Mouse (Mus musculus) frontal cortex, adult (tissue): Measurements from ENCODE around the gene Nt5m.
"Not testable (repeated sequence)": the region's sequence is repeated elsewhere in the genome, so short reads cannot be mapped to it uniquely, and the experiment has no call there.

Source experiments
- ATAC-seq: cut with Nextera tagmentation; 2 replicates; pipeline ENCODE4 v1.9.2; 2017; ENCODE audit warnings: mild to moderate bottlenecking, moderate library complexity, mixed read lengths; ENCODE audit not compliant: low TSS enrichment

Gene Nt5m

DNA sequence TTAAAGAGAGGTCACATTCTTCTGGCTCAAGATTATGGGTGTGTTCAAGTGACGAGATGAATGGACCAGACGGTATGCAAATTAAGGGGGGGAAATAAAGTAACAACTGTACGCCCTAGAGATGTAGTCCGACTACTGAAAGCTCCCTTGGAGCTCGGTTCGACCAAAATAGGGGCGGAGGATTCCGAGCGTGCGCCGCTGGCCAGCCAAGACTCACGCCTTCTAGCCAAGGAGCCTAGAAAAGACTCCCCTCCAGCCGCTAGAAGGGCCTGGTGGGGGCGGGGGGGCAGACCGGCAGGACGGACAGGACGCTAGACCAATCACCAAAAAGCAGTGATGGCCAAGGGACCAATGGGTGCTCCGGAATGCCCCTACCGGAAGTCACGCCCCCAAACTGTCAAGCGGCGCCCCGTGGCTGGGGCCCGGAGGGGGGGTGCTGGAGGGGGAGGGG lies at the start of gene Nt5m:
Gene Nt5m (plus strand): TSS at position 440 of the 451 bp plus-strand sequence.
- peak; percentile 91 for ATAC-seq

DNA sequence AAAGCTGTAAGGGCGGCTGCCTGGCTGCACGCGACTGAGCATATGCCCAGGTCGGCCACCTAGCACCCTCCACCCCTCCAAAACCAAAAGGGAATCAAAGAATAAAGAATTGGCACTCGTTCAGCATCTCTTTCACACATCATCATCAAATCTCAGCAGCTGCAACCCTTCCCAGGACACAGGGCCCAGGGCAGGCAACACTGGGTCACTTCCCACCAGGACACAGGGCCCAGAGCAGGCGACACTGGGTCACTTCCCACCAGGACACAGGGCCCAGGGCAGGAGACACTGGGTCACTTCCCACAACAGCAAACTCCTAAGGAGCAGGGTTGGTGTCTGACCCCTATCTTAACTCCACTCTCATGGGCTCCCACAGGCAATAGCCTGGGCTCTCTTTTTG lies 45.9 kb upstream of the Nt5m start:
- no peak for ATAC-seq

DNA sequence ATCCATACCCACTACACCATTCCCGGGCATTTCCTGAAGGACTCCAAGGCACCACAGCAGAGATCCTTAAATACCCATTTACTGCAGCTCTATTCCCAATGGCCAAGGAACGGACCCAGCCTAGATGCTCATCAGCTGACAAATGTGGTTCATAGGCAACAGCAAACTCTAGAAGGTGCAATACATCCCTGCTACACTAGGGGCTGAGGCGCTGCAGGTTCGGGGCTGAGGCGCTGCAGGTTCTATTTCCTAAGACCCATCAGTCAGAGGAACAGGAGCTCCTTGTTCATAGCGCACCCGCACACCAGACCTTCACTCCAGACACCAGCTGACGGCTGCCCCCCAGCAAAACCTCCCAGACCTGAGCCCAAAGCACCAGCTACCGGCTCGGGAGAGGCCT lies 38.8 kb upstream of the Nt5m start:
- ATAC-seq = no peak

DNA sequence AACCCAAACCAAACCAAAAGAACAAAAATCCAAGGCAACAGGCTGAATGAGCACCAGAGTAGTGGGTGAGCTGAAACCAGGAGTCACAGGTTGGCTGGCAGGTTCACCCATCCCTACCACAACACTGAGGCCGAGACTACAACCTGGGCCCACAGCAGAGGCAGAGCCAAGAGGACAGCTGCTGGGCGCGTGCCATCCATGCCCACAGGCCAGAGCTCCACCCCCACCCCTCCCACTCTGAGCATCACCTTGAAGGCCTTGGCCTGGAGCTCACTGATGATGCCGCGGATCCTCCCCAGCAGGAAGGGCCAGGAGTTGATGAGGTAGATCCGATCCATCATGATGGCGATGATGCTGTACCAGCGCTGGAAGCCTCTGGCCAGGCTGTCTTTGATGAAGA lies 37.4 kb upstream of the Nt5m start:
- ATAC-seq = no peak

DNA sequence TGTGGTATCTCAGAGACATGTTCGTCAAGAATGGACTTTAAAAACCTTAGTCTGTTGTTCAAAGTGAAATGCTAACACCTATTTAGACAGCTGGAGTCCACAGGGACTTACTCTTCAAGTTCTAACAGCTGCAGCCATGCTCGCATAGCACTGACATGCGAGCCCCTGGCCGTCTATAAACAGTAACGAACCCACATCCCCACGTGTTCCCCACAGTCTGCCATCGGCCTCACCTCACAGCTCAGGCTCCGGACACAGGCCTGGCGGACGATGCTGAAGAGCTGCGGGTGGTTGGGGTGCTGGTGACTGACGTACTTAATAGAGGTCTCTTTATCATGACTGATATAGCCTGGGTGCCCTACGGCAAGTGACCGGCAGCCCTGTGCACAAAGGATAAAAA lies 35.7 kb upstream of the Nt5m start:
- ATAC-seq = no peak

DNA sequence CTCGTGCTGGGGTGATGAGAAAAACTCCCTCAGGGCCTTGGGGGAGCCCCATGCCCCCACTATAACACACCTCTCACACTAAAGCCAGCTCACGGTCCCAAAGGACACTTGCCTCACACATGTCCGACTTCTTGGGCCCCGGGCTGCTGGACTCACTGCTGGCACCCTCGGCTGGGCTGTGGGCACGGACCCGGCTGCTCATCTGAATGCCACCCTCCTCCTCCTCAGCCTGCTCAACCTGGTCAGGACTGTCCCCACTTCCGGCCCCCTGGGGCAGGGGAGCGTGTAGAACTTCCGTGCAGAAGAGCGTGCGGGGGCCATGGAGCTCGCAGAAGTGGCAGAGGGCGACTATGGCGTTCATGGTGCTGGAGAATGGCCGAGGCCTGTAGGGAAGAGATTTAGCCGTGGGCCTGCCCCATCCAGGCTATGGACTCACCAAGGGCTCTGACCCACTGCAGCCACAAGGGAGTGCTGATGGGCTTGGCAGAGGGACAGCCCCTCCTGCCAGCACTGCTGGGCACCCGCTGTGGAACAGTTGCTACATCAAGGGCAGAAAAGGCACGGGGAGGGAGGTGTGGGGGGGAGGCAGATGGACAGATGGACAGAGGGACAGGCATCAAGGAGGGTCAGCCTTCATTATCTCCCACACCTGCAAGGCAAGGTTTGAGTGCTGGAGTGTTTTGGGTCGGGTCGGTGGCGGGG lies 34.7 kb upstream of the Nt5m start:
- no peak for ATAC-seq

DNA sequence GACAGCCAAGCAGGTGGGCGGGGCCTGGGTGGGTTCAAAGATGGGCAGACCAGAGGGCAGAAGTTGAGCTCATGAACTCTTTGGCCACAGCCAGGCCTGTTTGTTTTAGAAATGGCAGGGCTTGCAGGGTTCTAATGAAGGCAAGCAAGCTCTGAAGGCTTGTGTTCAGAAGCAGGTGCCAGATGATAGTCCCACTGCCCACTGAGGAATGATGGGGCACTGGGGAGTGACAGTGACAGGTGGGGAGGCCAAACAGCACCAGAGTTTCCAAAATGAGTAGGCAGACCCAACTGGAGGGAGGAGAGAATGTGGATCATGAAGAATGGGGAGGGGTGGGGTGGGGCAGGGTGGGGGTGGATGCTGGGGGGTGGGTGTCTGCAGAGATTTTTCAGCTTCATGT lies 34.0 kb upstream of the Nt5m start:
- no peak for ATAC-seq

DNA sequence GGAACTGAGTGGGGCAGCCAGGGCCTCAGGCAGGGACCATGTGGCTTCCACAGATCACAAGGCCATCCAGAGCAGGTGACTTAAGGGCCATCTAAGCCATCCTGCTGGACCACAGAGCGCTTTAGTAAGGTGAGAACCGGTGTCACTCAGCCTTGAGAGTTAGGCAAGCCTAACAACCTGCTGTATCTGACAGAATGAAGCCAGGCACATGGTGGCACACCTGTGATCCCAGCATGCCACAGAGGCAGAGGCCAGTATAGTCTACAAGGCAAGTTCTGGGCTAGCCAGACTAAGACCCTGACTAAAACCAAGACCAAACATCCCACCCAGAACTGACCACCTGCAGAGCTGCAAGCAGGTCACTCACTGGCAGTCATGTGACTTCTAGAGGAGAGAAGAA lies 33.6 kb upstream of the Nt5m start:
- ATAC-seq = no peak

DNA sequence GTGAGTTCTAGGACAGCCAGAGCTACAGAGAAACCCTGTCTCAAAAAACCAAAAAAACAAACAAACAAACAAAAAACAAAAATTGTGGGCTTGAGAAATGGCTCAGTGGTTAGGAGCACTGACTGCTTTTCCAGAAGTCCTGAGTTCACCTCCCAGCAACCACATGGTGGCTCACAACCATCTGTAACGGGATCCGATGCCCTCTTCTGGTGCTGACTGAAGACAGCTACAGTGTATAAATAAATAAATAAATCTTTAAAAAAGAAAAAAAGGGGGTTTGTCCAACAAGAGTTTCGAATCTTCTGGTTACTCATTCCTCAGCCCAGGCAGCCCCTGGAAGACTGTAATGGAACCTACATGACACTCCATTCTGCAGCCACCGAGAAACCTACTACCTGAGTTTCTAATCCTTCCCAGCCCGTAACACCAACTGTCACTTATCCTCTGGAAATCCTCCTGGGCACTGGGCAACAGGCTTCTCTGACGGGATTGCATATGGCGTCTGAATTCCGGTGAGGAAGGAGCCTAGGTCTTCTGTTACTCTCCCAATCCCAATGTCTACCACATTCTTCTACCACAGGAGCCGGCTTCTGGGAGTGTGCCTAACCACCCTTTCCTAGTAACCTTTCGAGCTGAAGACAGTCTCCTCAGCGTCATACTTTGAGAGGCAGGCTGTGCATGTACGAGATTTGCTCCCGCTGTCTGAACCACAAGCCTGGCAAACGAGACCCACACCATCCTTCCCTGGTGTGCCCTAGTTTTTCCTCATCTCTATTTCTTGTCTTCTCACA lies 30.9 kb upstream of the Nt5m start:
- 0 out of 2 replicates have a peak, but pooled peaks have one; percentile 8 for ATAC-seq

DNA sequence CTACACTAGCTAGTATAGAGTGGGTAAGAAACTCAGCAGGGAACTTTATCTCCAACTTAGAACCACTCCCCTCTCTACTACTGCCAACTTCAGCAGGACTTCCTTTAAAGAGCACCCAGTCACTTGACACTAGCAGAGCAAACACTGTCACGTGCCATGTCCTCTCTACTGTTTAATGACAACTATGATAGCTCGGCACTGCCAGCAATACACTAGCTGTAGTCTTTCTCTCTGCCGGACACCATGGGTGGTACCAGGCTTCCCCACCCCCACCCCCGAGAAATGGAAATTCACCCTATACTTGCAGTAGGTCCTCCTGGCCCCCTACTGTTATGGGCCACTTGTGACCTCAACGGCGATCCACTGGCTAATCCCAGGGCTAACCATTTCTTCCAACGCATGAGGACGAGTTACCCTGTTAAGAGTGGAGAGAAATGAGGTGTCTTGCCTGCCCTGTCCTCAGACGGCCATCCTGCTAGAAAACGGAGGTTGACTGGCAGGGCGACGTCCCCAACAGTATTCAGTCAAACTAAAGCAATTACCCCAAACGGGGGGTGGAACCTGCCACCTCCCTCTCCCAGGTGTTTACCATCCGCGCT lies 30.1 kb upstream of the Nt5m start:
- peak; percentile 35; the same call in 1 of the 2 replicates for ATAC-seq

DNA sequence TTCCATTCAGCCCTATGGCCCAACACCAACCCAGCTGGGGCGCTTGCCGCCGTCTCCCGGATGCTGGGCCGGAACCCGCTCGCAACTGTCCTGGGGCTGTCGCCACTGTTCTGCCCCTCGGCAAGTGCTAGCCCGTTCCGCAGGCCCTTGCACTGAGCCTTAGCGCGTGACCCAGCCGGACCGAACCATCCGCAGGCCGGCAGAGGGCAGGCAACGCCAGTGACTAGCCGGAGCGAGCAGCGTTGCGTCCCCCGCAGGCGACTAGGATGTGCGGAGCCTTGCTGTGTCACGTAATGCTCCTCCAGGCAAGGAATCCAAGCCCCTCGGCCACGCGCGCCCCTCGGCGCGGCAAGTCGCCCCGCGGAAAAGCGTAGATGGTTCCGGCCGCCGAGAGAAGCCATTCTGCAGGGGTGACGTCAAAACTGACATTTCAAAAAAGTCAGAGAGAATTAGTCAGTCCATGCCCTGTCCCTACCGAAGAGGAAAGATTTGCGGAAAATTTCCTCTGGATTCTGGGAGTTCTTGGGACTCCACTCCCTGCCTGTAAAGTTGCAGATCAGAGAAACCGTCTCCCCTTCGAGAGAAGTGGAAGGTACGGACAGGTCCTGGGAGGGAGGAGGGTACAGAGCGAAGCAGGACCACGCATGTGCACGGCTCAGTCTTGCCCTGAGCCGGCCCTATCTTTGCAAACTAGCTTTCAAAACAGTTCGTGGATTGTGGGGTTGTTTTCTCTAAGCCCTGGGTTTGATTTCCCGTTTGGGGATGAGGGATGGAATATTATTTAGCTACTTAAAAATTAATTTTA lies 29.4 kb upstream of the Nt5m start, which contains the start of gene Flcn:
Gene Flcn (minus strand): TSS at position 347 of the 805 bp plus-strand sequence.
- peak; percentile 90 for ATAC-seq

DNA sequence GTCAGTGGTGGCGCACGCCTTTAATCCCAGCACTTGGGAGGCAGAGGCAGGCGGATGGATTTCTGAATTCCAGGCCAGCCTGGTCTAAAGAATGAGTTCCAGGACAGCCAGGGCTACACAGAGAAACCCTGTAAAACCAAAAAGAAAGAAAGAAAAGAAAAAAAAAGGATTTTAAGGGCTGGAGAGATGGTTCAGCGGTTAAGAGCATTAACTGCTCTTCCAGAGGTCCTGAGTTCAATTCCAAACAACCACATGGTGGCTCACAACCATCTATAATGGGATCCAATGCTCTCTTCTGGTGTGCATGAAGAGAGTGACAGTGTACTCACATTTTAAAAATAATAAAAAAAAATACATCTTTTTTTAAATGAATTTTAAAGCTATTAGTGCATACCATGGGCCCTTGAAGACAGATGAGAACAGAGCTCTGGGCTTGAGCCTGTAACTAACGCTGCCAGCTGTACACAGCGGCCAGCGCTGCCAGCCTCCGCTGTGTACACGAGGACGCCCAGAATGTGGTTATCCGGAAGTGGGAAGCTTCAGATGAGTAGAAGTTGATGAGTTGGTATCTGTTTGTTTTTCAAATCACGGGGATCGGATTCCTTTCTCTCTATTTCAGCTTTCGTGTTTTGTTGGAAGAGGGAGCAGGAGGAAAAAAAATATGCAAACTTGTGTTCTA lies 28.6 kb upstream of the Nt5m start:
- no peak for ATAC-seq

DNA sequence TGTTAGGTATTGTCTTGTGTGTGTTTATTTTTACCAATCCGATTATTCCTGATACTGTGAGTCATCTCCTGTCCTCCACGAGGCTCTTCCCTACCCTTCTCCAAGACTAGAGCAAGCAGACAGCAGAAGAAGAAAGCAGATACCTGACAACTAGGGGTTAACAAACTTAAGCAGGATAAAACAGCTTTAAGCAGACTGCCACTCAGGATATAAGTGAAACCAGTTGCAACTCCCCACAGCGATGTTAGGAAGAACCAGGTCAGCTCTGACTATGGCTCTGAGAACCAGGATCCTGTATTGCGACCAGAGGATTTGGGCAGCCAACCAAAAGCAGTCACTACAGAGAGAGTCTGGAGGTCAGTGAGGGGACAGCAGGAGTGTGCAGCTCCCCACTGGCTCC lies 28.0 kb upstream of the Nt5m start:
- no peak for ATAC-seq

DNA sequence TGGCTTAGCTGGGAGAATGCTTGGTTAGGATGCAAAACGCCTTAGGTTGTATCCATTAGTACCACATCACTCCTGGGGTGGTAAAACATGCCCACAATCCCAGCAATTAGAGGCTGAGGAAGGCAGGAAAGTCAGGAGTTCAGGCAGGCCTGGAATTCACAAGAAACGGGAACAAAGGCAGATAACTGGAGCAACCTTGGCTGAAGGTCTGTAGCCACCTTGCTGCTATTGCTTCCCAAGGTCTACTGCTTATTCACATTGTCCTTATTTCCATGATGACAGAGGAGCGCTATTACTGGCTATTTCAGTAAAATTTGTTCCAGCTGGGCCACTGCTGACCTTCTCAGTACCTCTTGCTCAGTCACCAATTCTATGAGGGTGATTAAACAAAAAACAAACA lies 26.0 kb upstream of the Nt5m start:
- no peak for ATAC-seq

DNA sequence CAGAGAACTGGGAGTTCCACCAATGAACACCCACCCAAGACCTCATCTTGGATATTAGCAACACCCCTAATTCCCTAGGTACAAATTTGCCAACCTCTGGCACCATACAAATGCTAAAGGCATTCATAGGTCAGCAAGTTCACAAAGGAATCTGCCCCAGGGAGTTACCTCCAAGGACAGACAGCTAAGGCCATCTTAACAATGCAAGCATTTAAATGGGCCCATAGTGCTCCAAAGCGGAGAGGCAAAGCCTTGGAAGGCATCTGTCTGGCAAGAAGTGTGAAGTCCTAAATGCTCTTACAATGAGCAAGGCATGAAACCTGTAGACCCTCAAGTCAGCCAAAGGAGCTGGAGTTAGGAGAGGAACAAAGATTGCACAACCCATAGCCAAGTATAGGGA lies 24.9 kb upstream of the Nt5m start:
- no peak for ATAC-seq

DNA sequence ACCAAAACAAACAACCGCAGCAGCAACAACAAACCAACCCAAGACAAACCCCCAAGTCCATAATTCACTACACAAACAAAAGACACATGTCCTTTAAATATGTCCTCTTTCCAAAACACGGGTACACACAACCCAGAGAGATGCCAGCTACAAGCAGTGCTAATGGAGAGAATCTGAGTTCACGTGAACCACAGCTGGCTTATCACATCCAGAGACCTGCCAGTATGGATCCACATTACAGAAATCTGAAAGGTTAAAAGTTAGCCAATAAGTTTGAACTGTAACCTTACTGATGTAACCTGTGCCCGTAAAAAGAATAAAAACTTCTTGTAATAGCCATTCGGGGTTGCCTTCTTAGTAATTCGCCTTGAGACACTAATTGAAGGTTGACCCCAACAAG lies 24.3 kb upstream of the Nt5m start:
- ATAC-seq = no peak

DNA sequence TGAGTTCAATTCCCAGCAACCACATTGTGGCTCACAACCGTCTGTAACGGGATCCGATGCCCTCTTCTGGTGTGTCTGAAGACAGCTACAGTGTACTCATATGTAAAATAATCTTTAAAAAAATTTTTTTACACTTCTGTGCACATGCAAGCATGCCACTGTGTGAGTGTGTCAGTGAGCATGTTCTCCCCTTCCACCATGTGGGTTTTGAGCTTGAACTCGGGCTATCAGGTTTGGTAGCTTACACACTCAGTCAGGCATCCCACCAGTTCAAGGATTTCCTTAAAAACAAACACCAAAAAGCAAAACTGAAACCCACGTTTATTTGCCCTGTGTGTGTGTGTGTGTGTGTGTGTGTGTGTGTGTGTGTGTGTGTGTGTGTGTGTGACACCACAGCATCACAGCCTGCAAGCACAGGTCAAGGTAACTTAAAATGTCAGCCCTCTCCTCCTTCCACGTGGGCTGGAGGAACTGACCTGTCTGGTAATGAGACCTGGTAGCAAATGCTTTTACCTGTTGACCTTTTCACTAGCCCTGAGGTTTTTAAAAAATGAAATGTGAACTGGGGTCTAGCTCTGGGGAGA lies 23.7 kb upstream of the Nt5m start:
- ATAC-seq = no peak

DNA sequence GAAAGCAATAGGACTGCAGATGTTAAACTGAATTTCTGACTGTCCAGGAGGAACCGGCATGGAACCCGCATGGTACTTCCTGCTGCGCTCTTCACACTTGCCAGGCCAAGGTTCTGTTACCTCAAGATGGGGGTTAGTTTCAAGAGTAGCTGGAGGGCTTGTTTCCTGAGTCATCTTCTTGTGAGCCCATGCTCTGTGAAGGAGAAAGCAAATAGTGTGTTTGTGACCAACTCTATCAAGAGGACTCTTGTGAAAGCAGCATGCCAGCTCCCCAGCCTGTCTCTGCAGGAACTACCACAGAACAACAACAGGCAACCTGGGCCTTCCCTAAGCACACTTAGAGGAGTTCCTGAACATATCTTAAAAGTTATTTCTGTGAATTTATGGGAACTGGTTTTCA lies 21.3 kb upstream of the Nt5m start:
- no peak for ATAC-seq

DNA sequence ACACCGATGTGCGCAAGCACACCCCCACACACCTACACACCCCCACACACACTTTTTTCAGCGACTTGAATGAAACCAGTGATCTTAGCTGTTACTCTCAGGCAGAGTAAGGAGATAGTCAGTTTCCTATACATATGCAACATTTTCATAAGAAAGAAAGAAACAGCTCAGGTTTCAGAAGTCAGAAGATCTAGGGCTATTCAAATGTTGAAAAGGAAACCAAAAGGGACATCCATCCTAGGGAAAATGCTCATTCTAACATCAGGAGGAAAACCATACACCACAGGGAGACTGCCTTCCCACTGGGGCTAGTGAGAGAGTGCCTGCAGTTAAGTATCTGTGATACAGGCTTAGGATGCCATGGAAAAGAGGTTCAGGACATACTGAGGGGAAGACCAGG lies 17.6 kb upstream of the Nt5m start:
- ATAC-seq = no peak

DNA sequence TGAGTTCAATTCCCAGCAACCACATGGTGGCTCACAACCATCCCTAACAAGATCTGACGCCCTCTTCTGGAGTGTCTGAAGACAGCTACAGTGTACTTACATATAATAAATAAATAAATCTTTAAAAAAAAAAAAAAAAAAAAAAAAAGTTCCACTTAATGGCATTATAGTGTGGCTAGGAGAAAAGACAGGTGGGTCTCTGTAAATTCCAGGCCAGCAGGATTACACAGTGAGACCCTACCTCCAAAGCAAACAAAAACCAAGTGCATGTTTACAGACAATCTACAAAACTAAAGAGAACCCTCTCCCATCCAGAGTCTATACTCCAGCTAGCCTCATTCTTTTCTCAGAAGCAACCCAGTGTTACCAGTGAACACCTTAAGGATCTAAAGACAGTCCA lies 1.5 kb upstream of the Nt5m start:
- not testable (repeated sequence) for ATAC-seq

DNA sequence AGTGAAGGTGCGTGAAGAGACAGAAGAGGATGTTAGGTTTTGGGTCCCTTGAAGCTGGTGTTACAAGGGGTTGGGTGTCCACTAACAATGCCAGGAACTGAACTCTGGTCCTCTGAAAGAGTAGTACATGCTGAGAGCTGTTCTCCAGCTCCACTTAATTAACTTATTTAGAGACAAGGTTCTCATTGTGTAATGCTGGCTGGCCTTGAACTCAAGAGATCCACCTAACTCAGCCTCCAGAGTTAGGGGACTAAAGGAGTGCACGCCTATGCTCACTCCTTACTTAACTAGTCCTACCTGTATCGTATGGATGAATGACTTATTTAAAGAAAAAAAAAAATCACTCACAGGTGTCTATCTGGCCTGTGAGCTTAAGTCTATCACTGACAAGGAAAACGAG lies 821 bp upstream of the Nt5m start:
- no peak for ATAC-seq
